Mouse (Mus musculus): Measurements from ENCODE around the gene Ccl6. TPM values are rescaled to one million over a fixed set of nuclear protein-coding genes. Genes with fewer than 3 reads are reported as not detected.

Ccl6 gene
- polyA plus RNA-seq (2015; fragmentation: Nextera tagmentation; extraction: Ambion mirVana): 2.7 and 3.5 TPM in 2 replicates

GRCm38 (mm10) chr11:83592853-83593252, at the start of gene Ccl6:
Ccl6 (minus strand) TSS chr11:83593087.
- H3K36me3 ChIP-seq: no peaks in the 10 kb centered on the region
- H3K4me3 ChIP-seq: no peak within 1 kb of the TSS
- H3K9ac ChIP-seq: no peak within 1 kb of the TSS
- H3K27me3 ChIP-seq: no peaks in the 10 kb centered on the region
- H3K27ac ChIP-seq (replicated peaks): no peak within 1 kb of the TSS
- H3K4me2 ChIP-seq: no peak within 1 kb of the TSS
- 67% methylated on average over 2 of the region's 2 CpGs for WGBS
- no peaks in the 10 kb centered on the region for H3K9me3 ChIP-seq
- H3K4me1 ChIP-seq (replicated peaks): no peaks in the 10 kb centered on the region
- ATAC-seq (ENCODE audit: low read depth): no peak

- 95% methylated on average over 2 of the region's 2 CpGs for WGBS
- Histone ChIP-seq H3K4me1 (replicated peaks) (no peaks in the 10 kb centered on the region), H3K27me3 (no peaks in the 10 kb centered on the region), H3K27ac (replicated peaks) (no peak overlapping the region), H3K36me3 (no peaks in the 10 kb centered on the region), H3K9me3 (no peaks in the 10 kb centered on the region), H3K9ac (no peak overlapping the region), H3K4me3 (no peak overlapping the region), H3K4me2 (no peak overlapping the region)
- ATAC-seq (ENCODE audit: low read depth): no peak
Observed at GRCm38 (mm10) chr11:83641216-83641615, 48.3 kb upstream of the Ccl6 start.

- Histone ChIP-seq H3K4me1 (replicated peaks) (no peaks in the 10 kb centered on the region), H3K9me3 (no peaks in the 10 kb centered on the region), H3K27ac (replicated peaks) (no peak overlapping the region), H3K9ac (no peak overlapping the region), H3K36me3 (no peaks in the 10 kb centered on the region), H3K4me3 (no peak overlapping the region), H3K4me2 (no peak overlapping the region), H3K27me3 (no peaks in the 10 kb centered on the region)
- no peak for ATAC-seq (ENCODE audit: low read depth)
- 87% methylated on average over 5 of the region's 5 CpGs for WGBS
Observed at GRCm38 (mm10) chr11:83640141-83640540, 47.3 kb upstream of the Ccl6 start.

GRCm38 (mm10) chr11:83639533-83639932, 46.6 kb upstream of the Ccl6 start:
- Histone ChIP-seq H3K9ac (no peak overlapping the region), H3K4me2 (no peak overlapping the region)

GRCm38 (mm10) chr11:83638934-83639333, 46.0 kb upstream of the Ccl6 start:
- no peak overlapping the region for H3K27ac ChIP-seq (replicated peaks)
- no peaks in the 10 kb centered on the region for H3K9me3 ChIP-seq
- H3K9ac ChIP-seq: no peak overlapping the region
- H3K4me2 ChIP-seq: no peak overlapping the region
- H3K4me3 ChIP-seq: no peak overlapping the region
- 49% methylated on average over 2 of the region's 2 CpGs for WGBS
- H3K4me1 ChIP-seq (replicated peaks): no peaks in the 10 kb centered on the region
- no peaks in the 10 kb centered on the region for H3K36me3 ChIP-seq
- no peaks in the 10 kb centered on the region for H3K27me3 ChIP-seq
- ATAC-seq (ENCODE audit: low read depth): no peak

More at GRCm38 (mm10) chr11:83639533-83639932, 46.6 kb upstream of the Ccl6 start:
- Histone ChIP-seq H3K4me3 (no peak overlapping the region), H3K27ac (replicated peaks) (no peak overlapping the region), H3K36me3 (no peaks in the 10 kb centered on the region), H3K27me3 (no peaks in the 10 kb centered on the region), H3K9me3 (no peaks in the 10 kb centered on the region), H3K4me1 (replicated peaks) (no peaks in the 10 kb centered on the region)
- no peak for ATAC-seq (ENCODE audit: low read depth)
- WGBS: 67% methylated on average over 3 of the region's 3 CpGs

- Histone ChIP-seq H3K4me2 (no peak overlapping the region), H3K27ac (replicated peaks) (no peak overlapping the region), H3K4me3 (no peak overlapping the region), H3K27me3 (no peaks in the 10 kb centered on the region), H3K36me3 (no peaks in the 10 kb centered on the region), H3K4me1 (replicated peaks) (no peaks in the 10 kb centered on the region), H3K9ac (no peak overlapping the region), H3K9me3 (no peaks in the 10 kb centered on the region)
- 74% methylated on average over 1 of the region's 1 CpGs for WGBS
- no peak for ATAC-seq (ENCODE audit: low read depth)
Observed at GRCm38 (mm10) chr11:83636742-83637235, 43.9 kb upstream of the Ccl6 start.

- H3K27me3 ChIP-seq: no peaks in the 10 kb centered on the region
- no peak overlapping the region for H3K4me3 ChIP-seq
- 97% methylated on average over 2 of the region's 2 CpGs for WGBS
- H3K9ac ChIP-seq: no peak overlapping the region
- no peak overlapping the region for H3K27ac ChIP-seq (replicated peaks)
- no peaks in the 10 kb centered on the region for H3K4me1 ChIP-seq (replicated peaks)
- no peaks in the 10 kb centered on the region for H3K36me3 ChIP-seq
- H3K4me2 ChIP-seq: no peak overlapping the region
- no peaks in the 10 kb centered on the region for H3K9me3 ChIP-seq
- no peak for ATAC-seq (ENCODE audit: low read depth)
Observed at GRCm38 (mm10) chr11:83634898-83635297, 42.0 kb upstream of the Ccl6 start.

- Histone ChIP-seq H3K4me1 (replicated peaks) (no peaks in the 10 kb centered on the region), H3K27me3 (no peaks in the 10 kb centered on the region), H3K27ac (replicated peaks) (no peak overlapping the region), H3K36me3 (no peaks in the 10 kb centered on the region), H3K4me2 (no peak overlapping the region), H3K9ac (no peak overlapping the region), H3K9me3 (no peaks in the 10 kb centered on the region), H3K4me3 (no peak overlapping the region)
- no peak for ATAC-seq (ENCODE audit: low read depth)
- 55% methylated on average over 4 of the region's 4 CpGs for WGBS
Observed at GRCm38 (mm10) chr11:83634425-83634824, 41.5 kb upstream of the Ccl6 start.

GRCm38 (mm10) chr11:83632744-83633143, 39.9 kb upstream of the Ccl6 start:
- H3K27ac ChIP-seq (replicated peaks): no peak overlapping the region
- H3K36me3 ChIP-seq: no peaks in the 10 kb centered on the region
- no peaks in the 10 kb centered on the region for H3K4me1 ChIP-seq (replicated peaks)
- no peak overlapping the region for H3K4me3 ChIP-seq
- no peaks in the 10 kb centered on the region for H3K27me3 ChIP-seq
- no peak for ATAC-seq (ENCODE audit: low read depth)
- 75% methylated on average over 4 of the region's 4 CpGs for WGBS
- H3K4me2 ChIP-seq: no peak overlapping the region
- no peak overlapping the region for H3K9ac ChIP-seq
- no peaks in the 10 kb centered on the region for H3K9me3 ChIP-seq

GRCm38 (mm10) chr11:83631065-83631464, 38.2 kb upstream of the Ccl6 start:
- H3K27me3 ChIP-seq: no peaks in the 10 kb centered on the region
- no peaks in the 10 kb centered on the region for H3K9me3 ChIP-seq
- ATAC-seq (ENCODE audit: low read depth): no peak
- H3K36me3 ChIP-seq: no peaks in the 10 kb centered on the region
- WGBS: 89% methylated on average over 2 of the region's 2 CpGs
- H3K4me2 ChIP-seq: no peak overlapping the region
- no peak overlapping the region for H3K9ac ChIP-seq
- no peak overlapping the region for H3K4me3 ChIP-seq
- H3K27ac ChIP-seq (replicated peaks): no peak overlapping the region
- no peaks in the 10 kb centered on the region for H3K4me1 ChIP-seq (replicated peaks)

- H3K36me3 ChIP-seq: no peaks in the 10 kb centered on the region
Observed at GRCm38 (mm10) chr11:83630630-83631029, 37.7 kb upstream of the Ccl6 start.

GRCm38 (mm10) chr11:83628808-83629207, 35.9 kb upstream of the Ccl6 start:
- H3K4me3 ChIP-seq: no peak overlapping the region
- no peaks in the 10 kb centered on the region for H3K27me3 ChIP-seq
- ATAC-seq (ENCODE audit: low read depth): no peak
- 92% methylated on average over 9 of the region's 9 CpGs for WGBS
- no peak overlapping the region for H3K27ac ChIP-seq (replicated peaks)
- no peaks in the 10 kb centered on the region for H3K4me1 ChIP-seq (replicated peaks)
- H3K36me3 ChIP-seq: no peaks in the 10 kb centered on the region
- no peaks in the 10 kb centered on the region for H3K9me3 ChIP-seq
- no peak overlapping the region for H3K9ac ChIP-seq
- H3K4me2 ChIP-seq: no peak overlapping the region

More at GRCm38 (mm10) chr11:83630630-83631029, 37.7 kb upstream of the Ccl6 start:
- no peak overlapping the region for H3K27ac ChIP-seq (replicated peaks)
- H3K27me3 ChIP-seq: no peaks in the 10 kb centered on the region
- H3K9ac ChIP-seq: no peak overlapping the region
- no peaks in the 10 kb centered on the region for H3K4me1 ChIP-seq (replicated peaks)
- 94% methylated on average over 1 of the region's 1 CpGs for WGBS
- no peak overlapping the region for H3K4me2 ChIP-seq
- no peak overlapping the region for H3K4me3 ChIP-seq
- ATAC-seq (ENCODE audit: low read depth): no peak
- no peaks in the 10 kb centered on the region for H3K9me3 ChIP-seq

GRCm38 (mm10) chr11:83623586-83623985, 30.7 kb upstream of the Ccl6 start:
- H3K4me3 ChIP-seq: no peak overlapping the region
- no peak overlapping the region for H3K4me2 ChIP-seq
- H3K4me1 ChIP-seq (replicated peaks): no peaks in the 10 kb centered on the region
- H3K27ac ChIP-seq (replicated peaks): no peak overlapping the region
- no peaks in the 10 kb centered on the region for H3K36me3 ChIP-seq
- ATAC-seq (ENCODE audit: low read depth): no peak
- no peaks in the 10 kb centered on the region for H3K27me3 ChIP-seq
- 90% methylated on average over 3 of the region's 3 CpGs for WGBS
- H3K9me3 ChIP-seq: no peaks in the 10 kb centered on the region
- no peak overlapping the region for H3K9ac ChIP-seq

Data from neural tube, embryonic 13.5 days (tissue).